Mouse (Mus musculus) lung, embryonic 15.5 days (tissue): ENCODE measurements at regions not wholly inside any gene's neighbourhood (a gene's known extent, or its start where the extent isn't known, plus 50 kb on each side); places are given as distances from the start of the nearest gene placed in this dataset.
A peak's percentile ranks its signal among the peaks of the same experiment; 100 is the strongest.

Experiments
- ATAC-seq: fragments of 200-750 bp; cut with Nextera tagmentation; 2 replicates; pipeline ENCODE4 v1.8.0; 2017; ENCODE audit warnings: moderate number of reproducible peaks, borderline replicate concordance; ENCODE audit not compliant: low FRiP score, low TSS enrichment; ENCODE audit errors: extremely low read depth
- H3K27ac ChIP-seq: fragments of 300-500 bp; sonication (generic); 2 replicates; pipeline ENCODE4 v1.5.1; 2015; ENCODE audit warnings: moderate library complexity, mild to moderate bottlenecking, inconsistent platforms
- H3K27me3 ChIP-seq: fragments of 300-500 bp; sonication (generic); 2 replicates; pipeline ENCODE4 v1.6.1; 2015; ENCODE audit warnings: inconsistent platforms
- H3K36me3 ChIP-seq: fragments of 300-500 bp; sonication (generic); 2 replicates; pipeline ENCODE4 v1.6.1; 2015; ENCODE audit warnings: inconsistent platforms
- H3K4me1 ChIP-seq: fragments of 300-500 bp; sonication (generic); 2 replicates; pipeline ENCODE4 v1.6.1; 2015; ENCODE audit warnings: inconsistent platforms
- H3K4me2 ChIP-seq: fragments of 300-500 bp; sonication (generic); 2 replicates; pipeline ENCODE4 v1.6.1; 2015; ENCODE audit warnings: inconsistent platforms, mild to moderate bottlenecking, moderate library complexity
- H3K4me3 ChIP-seq: fragments of 300-500 bp; sonication (generic); 2 replicates; pipeline ENCODE4 v1.5.1; 2015; ENCODE audit warnings: mild to moderate bottlenecking, inconsistent platforms
- H3K9ac ChIP-seq: fragments of 300-500 bp; sonication (generic); 2 replicates; pipeline ENCODE4 v1.6.1; 2015; ENCODE audit warnings: inconsistent platforms
- H3K9me3 ChIP-seq: fragments of 300-500 bp; sonication (generic); 2 replicates; pipeline ENCODE4 v1.6.1; 2016; ENCODE audit warnings: inconsistent platforms
- WGBS: fragments of 180-500 bp; shearing (Covaris S2); methylation state at CpG from one replicate; pipeline ENCODE4 v1.1.7; 2015; 5-methylcytosine and 5-hydroxymethylcytosine counted together

- Histone ChIP-seq H3K9me3 (no peaks in the 10 kb centered on the region), H3K4me3 (no peak overlapping the region), H3K4me1 (no peaks in the 10 kb centered on the region), H3K27me3 (no peaks in the 10 kb centered on the region), H3K36me3 (no peaks in the 10 kb centered on the region), H3K4me2 (no peak overlapping the region), H3K27ac (no peak overlapping the region), H3K9ac (no peak overlapping the region)
- no peak for ATAC-seq
These were observed 117.1 kb upstream of the Acsl4 start for GRCm38 (mm10) chrX:142507475-142507874.

GRCm38 (mm10) chrX:142516406-142517131 is 126.2 kb upstream of the Acsl4 start:
- H3K27ac ChIP-seq, result no peak overlapping the region
- H3K9ac ChIP-seq, result no peak overlapping the region
- no peak overlapping the region for H3K4me2 ChIP-seq
- 70% methylated on average over 5 of the region's 5 CpGs for WGBS
- no peaks in the 10 kb centered on the region for H3K9me3 ChIP-seq
- no peaks in the 10 kb centered on the region for H3K27me3 ChIP-seq
- no peaks in the 10 kb centered on the region for H3K36me3 ChIP-seq
- no peak for ATAC-seq
- H3K4me3 ChIP-seq, result no peak overlapping the region
- no peaks in the 10 kb centered on the region for H3K4me1 ChIP-seq

- no peak for ATAC-seq
- Histone ChIP-seq H3K27ac (no peak overlapping the region), H3K27me3 (no peaks in the 10 kb centered on the region), H3K4me1 (no peaks in the 10 kb centered on the region), H3K36me3 (no peaks in the 10 kb centered on the region), H3K9ac (no peak overlapping the region), H3K4me2 (no peak overlapping the region), H3K9me3 (no peaks in the 10 kb centered on the region), H3K4me3 (no peak overlapping the region)
- 77% methylated on average over 5 of the region's 5 CpGs for WGBS
These were observed 126.9 kb upstream of the Acsl4 start for GRCm38 (mm10) chrX:142517205-142517604.

GRCm38 (mm10) chrX:142521063-142521462 is 130.7 kb upstream of the Acsl4 start:
- Histone ChIP-seq H3K9ac (no peak overlapping the region), H3K27ac (no peak overlapping the region), H3K27me3 (no peaks in the 10 kb centered on the region), H3K36me3 (no peaks in the 10 kb centered on the region), H3K4me2 (no peak overlapping the region), H3K4me1 (no peaks in the 10 kb centered on the region), H3K9me3 (no peaks in the 10 kb centered on the region), H3K4me3 (no peak overlapping the region)
- no peak for ATAC-seq
- WGBS, result 74% methylated on average over 4 of the region's 4 CpGs

GRCm38 (mm10) chrX:142526953-142527352 is 136.6 kb upstream of the Acsl4 start:
- Histone ChIP-seq H3K4me3 (no peak overlapping the region), H3K9me3 (no peaks in the 10 kb centered on the region), H3K4me2 (no peak overlapping the region), H3K36me3 (no peaks in the 10 kb centered on the region), H3K9ac (no peak overlapping the region), H3K27me3 (no peaks in the 10 kb centered on the region), H3K27ac (no peak overlapping the region), H3K4me1 (no peaks in the 10 kb centered on the region)
- no peak for ATAC-seq
- 46% methylated on average over 1 of the region's 1 CpGs for WGBS

- H3K4me2 ChIP-seq, result no peak overlapping the region
- no peaks in the 10 kb centered on the region for H3K36me3 ChIP-seq
- no peaks in the 10 kb centered on the region for H3K9me3 ChIP-seq
- no peak overlapping the region for H3K9ac ChIP-seq
- H3K4me1 ChIP-seq, result no peaks in the 10 kb centered on the region
- H3K4me3 ChIP-seq, result no peak overlapping the region
- no peak overlapping the region for H3K27ac ChIP-seq
- WGBS, result 51% methylated on average over 7 of the region's 7 CpGs
- no peaks in the 10 kb centered on the region for H3K27me3 ChIP-seq
- ATAC-seq, result no peak
These were observed 139.6 kb upstream of the Acsl4 start for GRCm38 (mm10) chrX:142529892-142530291.

GRCm38 (mm10) chrX:142534780-142535179 is 144.4 kb upstream of the Acsl4 start:
- ATAC-seq, result no peak
- Histone ChIP-seq H3K4me3 (no peak overlapping the region), H3K27me3 (no peaks in the 10 kb centered on the region), H3K9ac (no peak overlapping the region), H3K4me1 (no peaks in the 10 kb centered on the region), H3K9me3 (no peaks in the 10 kb centered on the region), H3K27ac (no peak overlapping the region), H3K4me2 (no peak overlapping the region), H3K36me3 (no peaks in the 10 kb centered on the region)
- WGBS, result 30% methylated on average over 8 of the region's 8 CpGs

GRCm38 (mm10) chrX:142535540-142535939 is 145.2 kb upstream of the Acsl4 start:
- Histone ChIP-seq H3K4me2 (no peak overlapping the region), H3K9me3 (no peaks in the 10 kb centered on the region), H3K27ac (no peak overlapping the region), H3K4me3 (no peak overlapping the region), H3K9ac (no peak overlapping the region), H3K27me3 (no peaks in the 10 kb centered on the region), H3K4me1 (no peaks in the 10 kb centered on the region), H3K36me3 (no peaks in the 10 kb centered on the region)
- no peak for ATAC-seq
- 86% methylated on average over 1 of the region's 1 CpGs for WGBS

GRCm38 (mm10) chrX:142535954-142536353 is 145.3 kb upstream of the Tmem164 start:
- H3K9me3 ChIP-seq, result no peaks in the 10 kb centered on the region
- H3K27ac ChIP-seq, result no peak overlapping the region
- H3K9ac ChIP-seq, result no peak overlapping the region
- no peaks in the 10 kb centered on the region for H3K36me3 ChIP-seq
- ATAC-seq, result no peak
- 77% methylated on average over 2 of the region's 2 CpGs for WGBS
- no peaks in the 10 kb centered on the region for H3K27me3 ChIP-seq
- H3K4me2 ChIP-seq, result no peak overlapping the region
- no peaks in the 10 kb centered on the region for H3K4me1 ChIP-seq
- no peak overlapping the region for H3K4me3 ChIP-seq

GRCm38 (mm10) chrX:142537259-142537963 is 143.8 kb upstream of the Tmem164 start:
- Histone ChIP-seq H3K4me1 (no peaks in the 10 kb centered on the region), H3K9ac (no peak overlapping the region), H3K4me2 (no peak overlapping the region), H3K27me3 (no peaks in the 10 kb centered on the region), H3K4me3 (no peak overlapping the region), H3K9me3 (no peaks in the 10 kb centered on the region), H3K36me3 (no peaks in the 10 kb centered on the region), H3K27ac (no peak overlapping the region)
- 71% methylated on average over 5 of the region's 5 CpGs for WGBS
- ATAC-seq, result no peak

- Histone ChIP-seq H3K4me3 (no peak overlapping the region), H3K27ac (no peak overlapping the region), H3K4me2 (peak overlapping the region; percentile 22; the same call in 1 of the 2 replicates), H3K9me3 (no peaks in the 10 kb centered on the region), H3K36me3 (no peaks in the 10 kb centered on the region), H3K4me1 (no peaks in the 10 kb centered on the region), H3K9ac (no peak overlapping the region), H3K27me3 (no peaks in the 10 kb centered on the region)
- ATAC-seq, result peak; percentile 49; the same call in 1 of the 2 replicates
- 13% methylated on average over 7 of the region's 7 CpGs for WGBS
These were observed 140.9 kb upstream of the Tmem164 start for GRCm38 (mm10) chrX:142540264-142540663.

GRCm38 (mm10) chrX:142552196-142552595 is 129.0 kb upstream of the Tmem164 start:
- Histone ChIP-seq H3K9ac (no peak overlapping the region), H3K4me1 (no peaks in the 10 kb centered on the region), H3K27ac (no peak overlapping the region), H3K4me3 (no peak overlapping the region), H3K27me3 (no peaks in the 10 kb centered on the region), H3K36me3 (no peaks in the 10 kb centered on the region), H3K4me2 (no peak overlapping the region), H3K9me3 (no peaks in the 10 kb centered on the region)
- WGBS, result 64% methylated on average over 4 of the region's 4 CpGs
- ATAC-seq, result no peak
